Mouse (Mus musculus) G1E (cell line): ENCODE results near the gene Fam53b. TPM values are rescaled to one million over a fixed set of nuclear protein-coding genes. Genes with fewer than 3 reads are reported as not detected.

Source experiments
- ATAC-seq: 2 replicates; pipeline ENCODE4 v1.8.0; 2016; ENCODE audit warnings: mild to moderate bottlenecking; ENCODE audit not compliant: insufficient number of reproducible peaks, poor library complexity, low FRiP score, severe bottlenecking; ENCODE audit errors: extremely low read depth
- DNase-seq: peaks from one replicate; pipeline ENCODE4 v3.0.0; 2012; ENCODE audit warnings: low spot score
- H3K27me3 ChIP-seq: 2 replicates; pipeline ENCODE4 v1.6.1; 2012; ENCODE audit warnings: mild to moderate bottlenecking, low read length, inconsistent platforms; ENCODE audit not compliant: insufficient read depth
- H3K36me3 ChIP-seq: replicated peaks from 2 replicates; pipeline ENCODE3; 2012; ENCODE audit warnings: mild to moderate bottlenecking, inconsistent platforms
- H3K4me1 ChIP-seq: 2 replicates; pipeline ENCODE4 v1.6.1; 2012; ENCODE audit warnings: low read depth, low read length, inconsistent platforms, mixed read lengths; ENCODE audit not compliant: insufficient read depth
- H3K4me3 ChIP-seq: 2 replicates; pipeline ENCODE4 v1.5.1; 2012; ENCODE audit warnings: low read depth, mild to moderate bottlenecking, inconsistent platforms, low read length, moderate library complexity, mixed read lengths
- H3K9me3 ChIP-seq: replicated peaks from 2 replicates; pipeline ENCODE4 v1.6.1; 2012; ENCODE audit warnings: inconsistent platforms
- CTCF ChIP-seq: IDR thresholded peaks from 2 replicates; pipeline ENCODE4 v1.5.1; 2012; ENCODE audit warnings: low read depth, low read length, inconsistent platforms, mixed read lengths
- GATA1 ChIP-seq: IDR thresholded peaks from 2 replicates; pipeline ENCODE4 v1.6.1; 2012; ENCODE audit warnings: borderline replicate concordance, low read length, inconsistent platforms, mixed read lengths
- GATA2 ChIP-seq: IDR thresholded peaks from 2 replicates; pipeline ENCODE4 v1.6.1; 2012; ENCODE audit warnings: low read depth, low read length, inconsistent platforms, borderline replicate concordance
- POLR2AphosphoS5 ChIP-seq: IDR thresholded peaks from 2 replicates; pipeline ENCODE4 v1.6.1; 2012; ENCODE audit warnings: low read depth, low read length, inconsistent platforms; ENCODE audit not compliant: insufficient replicate concordance
- TAL1 ChIP-seq: conservative IDR thresholded peaks from 2 replicates; pipeline ENCODE4 v1.6.1; 2012; ENCODE audit warnings: low read depth, low read length, inconsistent platforms, mixed read lengths
- polyA plus RNA-seq: library from polyadenylated mRNA; stranded (reverse); fragments of >175 nt; gene quantifications from 2 replicates; pipeline ENCODE4 v1.2.3, GENCODE M21; 2012
- total RNA-seq, 2 experiments: library from RNA; stranded (forward) in 1 of 2; stranded (reverse) in 1 of 2; fragments of 200-1000 nt in 1 of 2; fragments of >200 nt in 1 of 2; fragmentation: Nextera tagmentation in 1 of 2; gene quantifications; 2 replicates each; pipeline ENCODE4 v1.2.3; 2014 to 2017

Gene Fam53b
- total and polyA plus RNA-seq, 3 experiments = 22.1 to 63.6 (median 23.8) TPM

DNA sequence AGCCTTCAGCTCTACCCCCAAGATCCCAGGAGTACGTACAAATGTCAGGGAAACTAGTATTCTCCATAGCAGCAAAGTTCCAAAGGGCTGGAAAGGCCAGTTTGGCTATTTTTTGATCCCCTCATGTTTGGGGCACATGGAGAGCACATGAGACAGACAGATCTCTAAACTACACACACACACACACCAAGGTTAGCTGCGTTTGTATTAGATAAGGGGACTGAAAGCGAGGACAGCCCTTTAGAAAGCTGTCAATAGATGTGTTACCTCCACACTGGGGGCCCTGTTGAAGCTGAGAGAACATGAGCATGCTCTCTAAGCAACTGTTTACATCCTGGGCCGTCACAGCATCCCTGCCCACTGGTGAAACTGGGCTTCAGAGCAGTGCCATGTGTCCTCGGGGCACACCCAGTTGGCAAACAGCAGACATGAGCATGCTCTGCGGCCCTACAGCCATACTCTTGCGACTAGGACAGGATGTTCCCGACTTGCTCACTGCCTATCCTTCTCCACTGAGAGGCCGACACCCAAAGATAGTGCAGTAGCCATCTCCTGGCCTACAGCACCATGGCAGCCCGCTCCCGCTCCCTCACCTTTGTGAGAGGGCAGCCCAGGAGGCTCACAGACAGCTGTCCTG lies 47.3 kb downstream of the Fam53b start:
- ATAC-seq (no peak), DNase-seq (no peak)
- Histone ChIP-seq H3K36me3 (peaks cover 91% of the 10 kb centered on the region), H3K9me3 (no peaks in the 10 kb centered on the region), H3K4me1 (peaks cover 57% of the 10 kb centered on the region), H3K4me3 (peak overlapping the region; percentile 14; the same call in 1 of the 2 replicates), H3K27me3 (no peaks in the 10 kb centered on the region)
- TF ChIP-seq GATA2 (no peak), TAL1 (no peak), GATA1 (no peak), POLR2AphosphoS5 (no peak), CTCF (no peak)

DNA sequence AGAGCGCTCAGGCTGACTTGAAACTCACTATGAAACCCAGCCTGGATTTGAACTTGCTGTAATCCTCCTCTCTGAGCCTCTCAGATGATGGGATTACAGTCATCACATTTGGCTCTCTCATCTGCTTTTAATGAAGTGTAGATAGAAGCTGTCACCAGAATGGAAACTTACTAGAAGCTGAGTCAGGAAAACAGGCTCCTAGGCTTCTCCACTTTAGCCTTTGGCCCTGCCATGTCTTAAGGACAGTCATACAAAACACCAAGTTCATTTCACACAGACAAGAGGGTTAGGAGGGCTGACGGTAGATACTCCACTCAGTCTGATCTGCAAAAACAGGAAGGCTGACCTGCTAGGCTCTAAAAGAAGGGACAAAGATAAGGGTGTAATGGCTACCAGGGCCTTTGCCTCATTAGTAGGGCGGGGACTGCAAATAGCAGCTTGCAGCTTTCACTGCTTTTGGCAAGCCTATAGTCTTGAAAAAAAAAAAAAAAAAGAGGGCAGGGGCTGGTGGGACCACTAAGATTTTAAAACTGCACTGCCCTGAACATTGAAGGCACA lies 48.0 kb downstream of the Fam53b start:
- no peak for TF ChIP-seq TAL1
- no peak for TF ChIP-seq CTCF
- TF ChIP-seq POLR2AphosphoS5 = no peak
- no peak for TF ChIP-seq GATA2
- no peak for TF ChIP-seq GATA1
- no peak overlapping the region for H3K4me3 ChIP-seq
- ATAC-seq (no peak), DNase-seq (no peak)
- H3K27me3 ChIP-seq = no peaks in the 10 kb centered on the region
- H3K9me3 ChIP-seq = no peaks in the 10 kb centered on the region
- peaks cover 92% of the 10 kb centered on the region for H3K36me3 ChIP-seq
- peaks cover 56% of the 10 kb centered on the region for H3K4me1 ChIP-seq

DNA sequence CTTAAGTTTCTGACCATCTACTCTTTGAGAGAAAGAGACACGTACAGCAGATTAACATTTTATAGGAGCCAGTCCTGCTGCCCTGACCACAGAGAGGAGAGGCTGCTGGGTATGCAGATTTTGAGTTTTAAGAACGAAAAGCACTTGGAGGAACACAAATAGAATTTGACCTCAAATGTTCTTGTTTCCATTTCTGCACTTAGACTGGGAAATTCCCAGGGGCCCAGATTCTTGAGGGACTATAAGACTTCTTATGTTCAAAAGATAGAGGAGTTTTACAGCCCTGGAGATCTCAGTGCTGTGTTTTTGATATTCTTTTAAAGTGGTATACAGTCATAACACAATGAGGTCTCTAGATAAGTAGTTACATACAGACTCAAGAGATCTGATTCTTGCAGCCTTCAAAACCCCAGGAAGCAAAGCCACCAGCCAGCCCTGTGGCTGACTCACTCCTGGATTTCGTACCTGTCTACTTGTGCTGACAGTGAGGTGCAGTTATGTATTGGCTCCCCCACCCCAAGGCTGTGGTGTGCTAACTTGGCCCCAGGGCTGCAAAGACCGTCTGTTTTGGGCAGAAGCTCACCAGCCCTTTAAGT lies 48.7 kb downstream of the Fam53b start:
- peaks cover 50% of the 10 kb centered on the region for H3K4me1 ChIP-seq
- no peaks in the 10 kb centered on the region for H3K27me3 ChIP-seq
- TF ChIP-seq GATA2 (no peak), POLR2AphosphoS5 (no peak)
- H3K36me3 ChIP-seq = peaks cover 92% of the 10 kb centered on the region
- DNase-seq = no peak
- no peaks in the 10 kb centered on the region for H3K9me3 ChIP-seq
- H3K4me3 ChIP-seq = no peak overlapping the region
- no peak for ATAC-seq

DNA sequence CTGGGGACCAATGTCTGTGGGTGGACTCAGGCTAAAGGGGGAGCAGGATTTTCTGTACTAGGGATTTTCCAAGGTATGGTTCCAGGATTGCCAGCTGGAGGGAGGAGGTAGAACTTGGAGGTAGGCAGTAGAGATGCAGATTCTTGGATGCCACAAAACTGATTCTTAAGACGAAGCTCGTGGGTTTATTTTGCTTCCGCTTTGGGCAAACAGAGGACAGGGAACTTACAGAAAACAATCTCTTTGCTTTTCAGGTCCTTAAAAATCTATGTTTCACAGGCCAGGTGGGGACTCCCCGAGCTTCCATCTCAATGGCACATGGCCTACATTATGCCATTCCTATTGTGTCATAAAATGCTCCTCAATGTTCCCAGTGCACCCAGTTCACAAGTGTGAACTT lies 49.4 kb downstream of the Fam53b start:
- no peak for DNase-seq
- no peak for TF ChIP-seq GATA1
- Histone ChIP-seq H3K36me3 (peaks cover 92% of the 10 kb centered on the region), H3K4me1 (peaks cover 45% of the 10 kb centered on the region), H3K9me3 (no peaks in the 10 kb centered on the region), H3K4me3 (no peak overlapping the region), H3K27me3 (no peaks in the 10 kb centered on the region)
- ATAC-seq = no peak

DNA sequence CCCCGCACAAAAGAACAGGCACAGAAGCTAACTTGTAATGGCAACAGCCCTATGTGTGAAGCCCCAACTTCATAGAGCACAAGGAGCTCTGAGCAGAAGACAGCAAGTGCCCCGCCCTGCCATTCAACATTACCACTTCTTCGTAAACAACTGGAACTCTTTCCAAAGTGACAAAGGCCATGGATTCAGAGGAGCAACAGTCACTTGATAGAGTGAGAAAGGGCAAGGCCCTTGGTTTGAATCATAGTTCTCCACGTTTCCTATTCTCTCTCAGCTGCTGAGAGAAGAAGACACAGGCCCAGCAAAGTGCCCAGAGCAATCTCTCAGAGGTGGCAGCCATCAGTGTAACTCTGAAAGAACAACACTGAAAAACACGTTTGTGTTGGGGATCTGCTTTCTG lies 49.8 kb downstream of the Fam53b start:
- DNase-seq = no peak
- H3K9me3 ChIP-seq = no peaks in the 10 kb centered on the region
- H3K36me3 ChIP-seq = peaks cover 92% of the 10 kb centered on the region
- H3K4me3 ChIP-seq = no peak overlapping the region
- ATAC-seq = no peak
- H3K27me3 ChIP-seq = no peaks in the 10 kb centered on the region
- TF ChIP-seq GATA2 (no peak), POLR2AphosphoS5 (no peak), CTCF (no peak), TAL1 (no peak)
- peaks cover 41% of the 10 kb centered on the region for H3K4me1 ChIP-seq

DNA sequence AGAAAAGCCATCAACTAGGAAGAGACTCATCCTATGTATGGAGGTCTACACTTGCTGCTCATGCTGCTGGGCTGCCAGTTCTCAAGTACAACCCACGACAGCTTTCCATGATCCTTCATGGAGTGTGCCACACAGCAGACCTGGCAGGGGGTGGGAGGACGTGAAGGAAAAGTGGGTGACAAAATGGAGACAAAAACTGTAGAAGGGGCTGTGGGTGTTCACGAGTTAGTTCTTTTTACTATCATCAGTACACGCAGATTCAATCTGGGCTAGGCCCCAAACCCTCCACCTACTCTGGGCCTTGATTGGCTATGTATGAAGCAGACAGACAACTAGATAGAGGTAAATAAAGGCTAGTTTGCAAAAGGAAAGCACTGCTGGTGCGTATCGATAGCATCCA lies 50.3 kb downstream of the Fam53b start:
- TF ChIP-seq TAL1 (no peak), POLR2AphosphoS5 (no peak)
- no peak for DNase-seq
- no peaks in the 10 kb centered on the region for H3K9me3 ChIP-seq
- ATAC-seq = no peak
- no peaks in the 10 kb centered on the region for H3K27me3 ChIP-seq
- peaks cover 36% of the 10 kb centered on the region for H3K4me1 ChIP-seq
- H3K36me3 ChIP-seq = peaks cover 92% of the 10 kb centered on the region
- H3K4me3 ChIP-seq = no peak overlapping the region

DNA sequence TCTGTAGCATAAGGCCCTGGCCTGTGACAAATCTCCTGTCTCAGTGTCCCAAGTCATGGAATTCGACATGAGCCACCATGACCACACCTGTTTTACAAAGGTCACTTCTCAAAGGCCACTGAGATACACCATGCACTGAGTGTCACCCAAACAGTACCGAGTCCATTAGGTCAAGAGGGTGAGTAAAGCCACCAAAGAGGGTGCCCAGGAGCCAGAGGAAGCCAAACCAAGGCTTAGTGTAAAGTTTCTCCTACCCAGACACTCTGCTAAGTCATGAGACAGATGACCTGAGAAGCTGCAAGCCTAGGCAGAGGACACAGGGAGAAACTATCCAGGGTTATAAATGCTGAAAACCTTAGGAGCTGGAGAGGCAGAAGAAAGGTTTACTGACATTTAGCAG lies 52.3 kb downstream of the Fam53b start:
- no peak for TF ChIP-seq POLR2AphosphoS5
- TF ChIP-seq TAL1 = no peak
- no peak for TF ChIP-seq GATA2
- no peak for TF ChIP-seq CTCF
- no peak for TF ChIP-seq GATA1
- ATAC-seq = no peak
- H3K4me3 ChIP-seq = no peak overlapping the region
- DNase-seq = no peak
- H3K4me1 ChIP-seq = peaks cover 31% of the 10 kb centered on the region
- H3K27me3 ChIP-seq = no peaks in the 10 kb centered on the region
- H3K36me3 ChIP-seq = peaks cover 94% of the 10 kb centered on the region
- no peaks in the 10 kb centered on the region for H3K9me3 ChIP-seq
